Mouse (Mus musculus) liver, embryonic 14.5 days (tissue): ENCODE results near the gene Cnih2.

Source experiments
- CTCF ChIP-seq: IDR thresholded peaks from 2 replicates; pipeline ENCODE4 v1.5.1; 2016; ENCODE audit warnings: antibody characterized with exemption, low read depth, control low read depth
- EP300 ChIP-seq: IDR thresholded peaks from 2 replicates; pipeline ENCODE4 v1.6.1; 2016; ENCODE audit warnings: antibody characterized with exemption, low read depth

GRCm38 (mm10) chr19:5072389-5073019 is 25.8 kb downstream of the Cnih2 start:
- TF ChIP-seq CTCF (no peak), EP300 (no peak)
